In genomic region chr14:45996760-45997159, GRCm38 (mm10) we compare ENCODE assay signal across 9 mouse cellular contexts.
DNase-seq lines count a peak whose midpoint lies in the region; ATAC-seq lines count a peak whose summit lies in the region.
"Had no signal": no experiment of that assay in that cellular context is flagged by ENCODE, and none has a peak within 500 bp of the region (broad histone marks: within the 10 kb centered on the region; RNA-seq: fewer than 3 reads in every experiment).

No protein-coding gene starts in this region.

- no peaks in the 10 kb centered on the region for H3K9me3 ChIP-seq in neural tube, embryonic 11.5 days (ENCODE audit: control insufficient read depth, low read length)

- peak; percentile 25 for DNase-seq in layer of hippocampus, adult 11-12 months (ENCODE audit: low spot score)
- DNase-seq in layer of hippocampus, adult 18-20 months (ENCODE audit: low spot score in 2 of 2), result no peak
- DNase-seq in adrenal gland, postnatal 14 days, result peak; percentile 76
- DNase-seq in kidney, adult 8-10 months, result peak; percentile 93 to 94
- peak; percentile 41 for DNase-seq in neural tube, embryonic 11.5 days (ENCODE audit: low spot score)
- DNase-seq in urinary bladder, postnatal 36 days (ENCODE audit: low spot score in 2 of 2), result no peak
- no peak for DNase-seq in c-Kit-positive CD71-positive TER-119-positive erythroid progenitor cells, embryonic 14.5 days (ENCODE audit: low spot score)
- DNase-seq in right cerebral cortex, postnatal 14 days, result no peak

- no peak for ATAC-seq in neural tube, embryonic 11.5 days (ENCODE audit: insufficient read depth, low FRiP score, low TSS enrichment)

- no peaks in the 10 kb centered on the region for H3K27me3 ChIP-seq in neural tube, embryonic 11.5 days (ENCODE audit: control insufficient read depth, insufficient read depth, low read length)

- H3K9ac ChIP-seq in neural tube, embryonic 11.5 days (ENCODE audit: low read length), result no peak overlapping the region

- no peak overlapping the region for H3K4me3 ChIP-seq in neural tube, embryonic 11.5 days (ENCODE audit: low read depth, low read length)
- H3K4me3 ChIP-seq: myocyte had no signal

- WGBS in neural tube, embryonic 11.5 days, result 58% methylated on average over 5 of the region's 5 CpGs

- H3K36me3 ChIP-seq in neural tube, embryonic 11.5 days (ENCODE audit: control insufficient read depth, insufficient read depth, low read length), result no peaks in the 10 kb centered on the region

- H3K4me2 ChIP-seq in neural tube, embryonic 11.5 days (ENCODE audit: low read depth), result no peak overlapping the region

- no peak overlapping the region for H3K27ac ChIP-seq in neural tube, embryonic 11.5 days (ENCODE audit: low read depth, low read length)

- no peaks in the 10 kb centered on the region for H3K4me1 ChIP-seq in neural tube, embryonic 11.5 days (ENCODE audit: control insufficient read depth, insufficient read depth, low read length)

Comparison
In these comparisons a context has a peak if more than half of its experiments do, and no peak if none do; other contexts are left out.
1. DNase-seq: peak in layer of hippocampus, adult 11-12 months (single experiment), adrenal gland, postnatal 14 days (single experiment), kidney, adult 8-10 months (2 of 2) and neural tube, embryonic 11.5 days (single experiment); none in layer of hippocampus, adult 18-20 months (0 of 2), urinary bladder, postnatal 36 days (0 of 2), c-Kit-positive CD71-positive TER-119-positive erythroid progenitor cells, embryonic 14.5 days (single experiment) and right cerebral cortex, postnatal 14 days (single experiment).